In genomic region chr5:112538295-112538694, GRCm38 (mm10) we compare ENCODE assay signal across 35 mouse cellular contexts. TPM values are rescaled to one million over a fixed set of nuclear protein-coding genes. Genes with fewer than 3 reads are reported as not detected.
"Had no signal": no experiment of that assay in that cellular context is flagged by ENCODE, and none has a peak within 500 bp of the region (broad histone marks: within the 10 kb centered on the region; RNA-seq: fewer than 3 reads in every experiment).

No protein-coding gene starts in this region.

- H3K9ac ChIP-seq: limb, embryonic 12.5 days; limb, embryonic 13.5 days; limb, embryonic 15.5 days; liver, embryonic 12.5 days; liver, embryonic 13.5 days; liver, embryonic 14.5 days; liver, embryonic 15.5 days; liver, postnatal 0 days; lung, embryonic 14.5 days; lung, embryonic 15.5 days; midbrain, embryonic 12.5 days; midbrain, embryonic 13.5 days; midbrain, embryonic 15.5 days had no signal

- H3K27me3 ChIP-seq: liver, embryonic 15.5 days; midbrain, embryonic 13.5 days; midbrain, embryonic 15.5 days had no signal

- H3K27ac ChIP-seq: limb, embryonic 10.5 days; limb, embryonic 12.5 days; limb, embryonic 13.5 days; limb, embryonic 15.5 days; liver, embryonic 12.5 days; liver, embryonic 13.5 days; liver, embryonic 14.5 days; liver, embryonic 15.5 days; lung, embryonic 15.5 days; macrophage; midbrain, embryonic 10.5 days; midbrain, embryonic 12.5 days; midbrain, embryonic 13.5 days; midbrain, embryonic 15.5 days had no signal

- H3K9me3 ChIP-seq: limb, embryonic 10.5 days; limb, embryonic 12.5 days; limb, embryonic 15.5 days; liver, embryonic 12.5 days; liver, embryonic 13.5 days; liver, embryonic 15.5 days; lung, embryonic 15.5 days; midbrain, embryonic 12.5 days; midbrain, embryonic 13.5 days; midbrain, embryonic 15.5 days had no signal

- ATAC-seq: liver, embryonic 12.5 days; liver, postnatal 0 days; lung, postnatal 0 days; midbrain, embryonic 13.5 days; midbrain, embryonic 15.5 days; midbrain, embryonic 16.5 days had no signal

- H3K4me3 ChIP-seq: limb, embryonic 10.5 days; limb, embryonic 12.5 days; limb, embryonic 13.5 days; limb, embryonic 15.5 days; liver, embryonic 12.5 days; liver, embryonic 13.5 days; liver, embryonic 15.5 days; lung, embryonic 15.5 days; midbrain, embryonic 10.5 days; midbrain, embryonic 12.5 days; midbrain, embryonic 13.5 days; midbrain, embryonic 15.5 days; myocyte had no signal

- H3K36me3 ChIP-seq: limb, embryonic 10.5 days; limb, embryonic 12.5 days; limb, embryonic 13.5 days; limb, embryonic 15.5 days; liver, embryonic 12.5 days; liver, embryonic 13.5 days; liver, embryonic 15.5 days; lung, embryonic 15.5 days; midbrain, embryonic 10.5 days; midbrain, embryonic 12.5 days; midbrain, embryonic 13.5 days; midbrain, embryonic 15.5 days had no signal

- H3K4me2 ChIP-seq: limb, embryonic 12.5 days; limb, embryonic 13.5 days; limb, embryonic 15.5 days; liver, embryonic 11.5 days; liver, embryonic 12.5 days; liver, embryonic 13.5 days; liver, embryonic 15.5 days; lung, embryonic 14.5 days; lung, embryonic 15.5 days; midbrain, embryonic 11.5 days; midbrain, embryonic 12.5 days; midbrain, embryonic 13.5 days; midbrain, embryonic 15.5 days had no signal

- DNase-seq: left cerebral cortex, postnatal 4 days; liver; liver, embryonic 13.5 days; liver, postnatal 0 days; lung, adult 18-20 months; lung, adult 2 months; lung, embryonic 14.5 days; lung, postnatal 10 days; lung, postnatal 14 days; lung, postnatal 36 days; lung, postnatal 4 days; midbrain, embryonic 14.5 days had no signal

- H3K4me1 ChIP-seq: liver, embryonic 12.5 days; liver, embryonic 13.5 days; liver, embryonic 15.5 days; lung, embryonic 15.5 days; megakaryocyte, embryonic 14.5 days had no signal

RNA-seq across cellular contexts. Expression of gene Sez6l, which starts 38.7 kb away (rescaled TPM):
- total RNA-seq: megakaryocyte progenitor cell, adult 5-6 weeks; megakaryocyte, adult 5-6 weeks; megakaryocyte-erythroid progenitor cell, adult 5-6 weeks had no signal
- polyA plus RNA-seq: liver, adult 2 months; liver, postnatal 0 days; macrophage; myocyte had no signal
